Mouse (Mus musculus): ENCODE measurements at regions not wholly inside any gene's neighbourhood (a gene's known extent, or its start where the extent isn't known, plus 50 kb on each side); places are given as distances from the start of the nearest gene placed in this dataset.

DNA sequence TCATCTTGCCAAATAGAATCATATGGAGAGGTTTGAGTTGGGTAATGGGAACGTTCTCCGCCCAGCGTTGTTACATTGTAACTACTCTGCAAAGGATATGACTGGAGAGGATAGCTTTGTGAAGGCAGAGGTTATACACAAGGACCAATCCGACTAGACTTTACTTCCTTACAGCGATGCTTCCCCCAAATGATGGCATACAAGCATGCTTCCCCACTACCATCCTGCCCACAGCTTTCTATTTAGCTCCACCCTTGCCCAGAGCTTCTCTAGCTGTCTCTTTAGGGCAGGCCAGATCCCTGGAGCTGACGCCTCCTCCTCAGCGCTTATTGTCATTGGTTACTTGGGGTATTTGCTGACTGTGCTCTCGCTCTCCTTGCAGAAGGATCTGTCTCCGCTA lies 130.1 kb upstream of the Zfp703 start:
- Histone ChIP-seq H3K9me3 (no peaks in the 10 kb centered on the region), H3K4me1 (replicated peaks) (peaks cover 36% of the 10 kb centered on the region), H3K4me2 (replicated peaks) (no peak overlapping the region), H3K27me3 (replicated peaks) (no peaks in the 10 kb centered on the region), H3K9ac (no peak overlapping the region), H3K36me3 (no peaks in the 10 kb centered on the region), H3K4me3 (replicated peaks) (no peak overlapping the region), H3K27ac (no peak overlapping the region)
- 74% methylated on average over 9 of the region's 9 CpGs for whole genome bisulfite sequencing
- ATAC-seq, result no peak

GRCm38 (mm10) chr8:26848098-26848772 lies 128.9 kb upstream of the Zfp703 start:
- H3K4me2 ChIP-seq (replicated peaks), result peak overlapping the region; percentile 36; the same call in 1 of the 2 replicates
- H3K27ac ChIP-seq, result no peak overlapping the region; the same call in 1 of the 2 replicates
- WGBS, result 31% methylated on average over 17 of the region's 17 CpGs

DNA sequence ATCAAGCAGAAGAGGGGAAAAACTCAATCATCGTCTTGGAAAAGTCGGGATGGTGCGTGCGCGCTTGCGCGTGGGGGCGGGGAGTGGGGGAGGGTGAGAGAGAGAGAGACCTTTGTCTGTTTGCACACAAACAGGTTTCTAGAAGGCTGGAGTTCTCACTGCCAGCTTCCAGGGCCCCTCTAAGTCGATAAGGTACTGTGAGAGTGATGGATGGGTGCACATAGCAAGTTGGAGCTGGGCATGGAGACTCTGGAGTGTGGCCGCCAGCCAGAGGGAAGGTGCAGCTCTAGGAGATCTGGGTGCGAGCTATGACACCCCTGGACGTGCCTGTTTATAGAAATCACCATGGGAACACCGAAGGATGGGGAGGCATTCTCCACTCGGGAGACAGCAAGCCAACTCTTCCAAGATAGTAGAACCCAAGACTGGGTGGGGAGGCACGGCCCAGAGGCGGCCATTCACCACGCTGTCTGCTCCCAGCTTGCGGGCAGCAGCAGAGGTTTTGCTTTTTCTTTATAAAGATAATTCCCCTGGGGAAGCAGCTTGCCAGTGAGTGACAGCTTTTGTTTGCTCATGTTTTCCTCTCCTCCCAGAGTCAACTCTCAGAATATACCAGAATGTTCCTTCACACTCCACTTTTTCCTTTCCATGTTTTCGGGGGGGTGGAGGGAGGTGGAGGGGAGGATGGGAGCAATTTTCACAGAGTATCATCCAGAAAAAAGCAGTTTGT lies 128.0 kb upstream of the Zfp703 start:
- Histone ChIP-seq H3K9me3 (no peaks in the 10 kb centered on the region), H3K4me1 (replicated peaks) (peaks cover 34% of the 10 kb centered on the region), H3K9ac (no peak overlapping the region), H3K27me3 (replicated peaks) (no peaks in the 10 kb centered on the region), H3K4me2 (replicated peaks) (peak overlapping the region; percentile 36), H3K4me3 (replicated peaks) (no peak overlapping the region), H3K27ac (0 out of 2 replicates have a peak overlapping the region, but pooled peaks have one; percentile 27), H3K36me3 (no peaks in the 10 kb centered on the region)
- WGBS, result 43% methylated on average over 19 of the region's 19 CpGs
- peak; percentile 34 for ATAC-seq

More at GRCm38 (mm10) chr8:26848098-26848772, 128.9 kb upstream of the Zfp703 start:
- Histone ChIP-seq H3K36me3 (no peaks in the 10 kb centered on the region), H3K4me3 (replicated peaks) (no peak overlapping the region), H3K4me1 (replicated peaks) (peaks cover 38% of the 10 kb centered on the region), H3K9me3 (no peaks in the 10 kb centered on the region), H3K27me3 (replicated peaks) (no peaks in the 10 kb centered on the region), H3K9ac (no peak overlapping the region)
- peak; percentile 38; the same call in 1 of the 2 replicates for ATAC-seq

DNA sequence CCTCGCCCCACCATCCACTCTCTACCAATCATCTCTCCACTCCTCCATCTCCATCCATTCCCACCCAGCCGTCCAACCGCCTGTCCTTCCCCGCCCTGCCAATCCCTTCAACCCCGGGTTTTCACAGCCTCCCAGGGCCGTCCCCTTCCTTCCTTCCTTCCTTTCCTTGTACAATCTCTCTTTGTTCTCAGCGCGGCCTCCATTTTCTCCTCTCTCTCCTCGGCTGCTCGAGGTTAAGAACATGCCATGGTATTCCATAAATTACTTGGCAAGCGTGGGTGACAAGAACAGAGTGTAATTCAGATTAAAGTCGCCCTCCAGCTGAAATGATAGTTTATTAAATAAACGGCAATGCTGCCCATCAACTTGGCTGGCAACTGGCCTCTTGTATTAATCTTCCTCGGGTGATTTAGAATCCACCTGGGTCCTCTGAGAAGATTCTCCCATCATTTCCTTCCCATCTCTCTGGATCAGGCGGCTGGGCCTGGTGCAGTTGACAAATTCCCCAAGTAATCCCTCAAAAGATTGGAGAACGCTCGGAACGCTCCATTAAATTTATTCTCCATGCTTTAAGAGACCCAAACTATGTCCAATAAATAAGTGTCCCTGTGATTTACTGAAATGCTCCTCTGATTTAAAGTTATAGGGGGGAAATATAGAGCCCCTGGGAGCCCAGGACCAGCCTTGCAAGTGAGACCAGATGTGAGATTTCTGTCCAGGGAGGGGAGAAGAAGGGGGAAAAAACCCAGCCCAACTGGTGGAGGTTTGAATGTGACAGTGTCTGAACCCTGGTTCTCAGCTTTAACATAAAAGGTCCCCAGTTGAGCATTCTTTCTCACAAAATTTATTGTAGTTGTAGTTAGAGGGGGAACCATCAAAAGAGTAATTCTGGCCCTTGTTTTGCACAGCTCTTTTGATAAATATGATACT lies 125.0 kb upstream of the Zfp703 start:
- H3K4me1 ChIP-seq (replicated peaks), result peaks cover 28% of the 10 kb centered on the region
- WGBS, result 66% methylated on average over 18 of the region's 18 CpGs
- H3K27ac ChIP-seq, result no peak overlapping the region
- H3K27me3 ChIP-seq (replicated peaks), result no peaks in the 10 kb centered on the region
- no peak for ATAC-seq
- no peaks in the 10 kb centered on the region for H3K9me3 ChIP-seq
- no peak overlapping the region for H3K9ac ChIP-seq
- no peaks in the 10 kb centered on the region for H3K36me3 ChIP-seq
- H3K4me2 ChIP-seq (replicated peaks), result no peak overlapping the region
- no peak overlapping the region for H3K4me3 ChIP-seq (replicated peaks)

DNA sequence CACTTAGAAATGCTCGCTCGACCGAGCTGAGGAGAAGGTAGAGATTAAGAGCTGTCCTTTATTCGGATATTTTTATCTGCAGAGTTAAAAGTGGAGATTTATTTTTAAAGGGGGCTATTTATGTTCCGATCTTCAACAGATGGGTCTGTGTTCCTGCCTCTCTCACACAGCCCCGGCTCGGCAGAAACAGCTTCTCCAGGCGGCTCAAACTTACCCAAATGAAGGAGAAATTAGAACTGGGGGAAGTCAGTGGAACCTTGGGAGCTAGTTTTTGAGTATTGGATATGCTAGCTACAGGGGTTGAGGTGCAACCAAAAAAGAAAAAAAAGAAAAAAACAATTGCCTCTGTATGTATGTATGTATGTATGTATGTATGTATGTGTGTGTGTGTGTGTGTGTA lies 124.2 kb upstream of the Zfp703 start:
- H3K36me3 ChIP-seq, result no peaks in the 10 kb centered on the region
- 51% methylated on average over 8 of the region's 8 CpGs for WGBS
- H3K27ac ChIP-seq, result no peak overlapping the region
- no peaks in the 10 kb centered on the region for H3K27me3 ChIP-seq (replicated peaks)
- no peak overlapping the region for H3K4me3 ChIP-seq (replicated peaks)
- H3K9me3 ChIP-seq, result no peaks in the 10 kb centered on the region
- no peak for ATAC-seq
- H3K4me2 ChIP-seq (replicated peaks), result no peak overlapping the region
- peaks cover 23% of the 10 kb centered on the region for H3K4me1 ChIP-seq (replicated peaks)
- H3K9ac ChIP-seq, result no peak overlapping the region

GRCm38 (mm10) chr8:26854557-26855238 lies 122.4 kb upstream of the Zfp703 start:
- 53% methylated on average over 12 of the region's 12 CpGs for WGBS
- Histone ChIP-seq H3K4me3 (replicated peaks) (no peak overlapping the region), H3K4me2 (replicated peaks) (no peak overlapping the region), H3K4me1 (replicated peaks) (peaks cover 10% of the 10 kb centered on the region; the same call in 1 of the 2 replicates), H3K9me3 (no peaks in the 10 kb centered on the region), H3K27ac (no peak overlapping the region), H3K9ac (no peak overlapping the region), H3K36me3 (no peaks in the 10 kb centered on the region), H3K27me3 (replicated peaks) (no peaks in the 10 kb centered on the region)
- peak; percentile 92 for ATAC-seq

DNA sequence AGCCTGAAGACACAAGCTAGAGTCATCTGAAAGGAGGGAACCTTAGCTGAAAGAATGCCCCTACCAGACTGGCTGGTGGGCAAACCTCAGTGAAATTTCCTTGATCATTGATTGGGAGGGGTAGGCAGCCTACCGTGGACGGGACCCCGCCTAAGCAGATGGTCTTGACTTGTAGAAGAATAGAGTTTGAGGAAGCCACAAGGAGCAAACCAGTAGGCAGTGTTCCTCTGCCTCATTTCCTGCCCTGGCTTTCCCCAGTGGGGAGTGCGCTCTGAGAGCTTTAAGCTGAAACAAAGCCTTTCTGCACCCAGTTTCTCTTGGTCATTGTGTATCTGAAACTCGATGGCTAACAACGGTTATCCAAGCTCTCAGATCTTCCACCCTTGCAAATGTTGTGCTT lies 121.9 kb upstream of the Zfp703 start:
- Histone ChIP-seq H3K9me3 (no peaks in the 10 kb centered on the region), H3K27ac (no peak overlapping the region), H3K36me3 (no peaks in the 10 kb centered on the region), H3K4me3 (replicated peaks) (no peak overlapping the region), H3K4me1 (replicated peaks) (peaks cover 10% of the 10 kb centered on the region; the same call in 1 of the 2 replicates), H3K4me2 (replicated peaks) (no peak overlapping the region), H3K27me3 (replicated peaks) (no peaks in the 10 kb centered on the region), H3K9ac (no peak overlapping the region)
- 80% methylated on average over 6 of the region's 6 CpGs for WGBS
- no peak for ATAC-seq

DNA sequence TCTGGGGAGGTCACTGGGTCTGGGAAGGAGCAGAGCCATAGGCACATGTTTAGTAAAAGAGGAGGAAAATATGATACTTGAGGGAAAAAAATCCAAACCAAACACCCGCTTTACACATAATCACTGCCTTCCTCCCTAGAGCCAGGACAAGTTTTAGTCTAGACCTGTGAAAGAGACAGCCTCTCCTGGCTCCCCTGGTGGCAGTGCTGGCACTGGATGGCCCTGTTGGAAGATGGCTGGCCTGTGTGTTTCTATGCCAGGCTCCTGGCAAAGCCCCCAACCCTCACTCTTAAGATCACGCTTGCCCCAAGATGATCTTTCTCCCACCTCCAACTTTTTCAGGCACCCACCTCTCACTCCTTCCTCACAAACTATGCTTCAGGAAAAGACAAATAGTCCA lies 112.6 kb upstream of the Zfp703 start:
- H3K4me3 ChIP-seq (replicated peaks), result no peak overlapping the region
- H3K9me3 ChIP-seq, result no peaks in the 10 kb centered on the region
- 88% methylated on average over 2 of the region's 2 CpGs for WGBS
- no peak for ATAC-seq
- no peaks in the 10 kb centered on the region for H3K4me1 ChIP-seq (replicated peaks)
- H3K27me3 ChIP-seq (replicated peaks), result no peaks in the 10 kb centered on the region
- no peak overlapping the region for H3K9ac ChIP-seq
- no peak overlapping the region for H3K4me2 ChIP-seq (replicated peaks)
- H3K27ac ChIP-seq, result no peak overlapping the region
- no peaks in the 10 kb centered on the region for H3K36me3 ChIP-seq

- Histone ChIP-seq H3K4me2 (replicated peaks) (no peak overlapping the region), H3K9ac (no peak overlapping the region), H3K4me3 (replicated peaks) (no peak overlapping the region), H3K27ac (no peak overlapping the region), H3K27me3 (replicated peaks) (no peaks in the 10 kb centered on the region), H3K4me1 (replicated peaks) (no peaks in the 10 kb centered on the region), H3K36me3 (no peaks in the 10 kb centered on the region), H3K9me3 (no peaks in the 10 kb centered on the region)
- WGBS, result 71% methylated on average over 10 of the region's 10 CpGs
- no peak for ATAC-seq
Observed at GRCm38 (mm10) chr8:26864971-26865370, 112.2 kb upstream of the Zfp703 start.

GRCm38 (mm10) chr8:26868101-26868848 lies 108.8 kb upstream of the Zfp703 start:
- Histone ChIP-seq H3K9ac (no peak overlapping the region), H3K4me1 (replicated peaks) (0 out of 2 replicates have a peak, but pooled peaks cover 4% of the 10 kb centered on the region), H3K27me3 (replicated peaks) (no peaks in the 10 kb centered on the region), H3K27ac (no peak overlapping the region), H3K36me3 (no peaks in the 10 kb centered on the region), H3K4me2 (replicated peaks) (no peak overlapping the region), H3K9me3 (no peaks in the 10 kb centered on the region), H3K4me3 (replicated peaks) (no peak overlapping the region)
- no peak for ATAC-seq
- WGBS, result 59% methylated on average over 6 of the region's 6 CpGs

DNA sequence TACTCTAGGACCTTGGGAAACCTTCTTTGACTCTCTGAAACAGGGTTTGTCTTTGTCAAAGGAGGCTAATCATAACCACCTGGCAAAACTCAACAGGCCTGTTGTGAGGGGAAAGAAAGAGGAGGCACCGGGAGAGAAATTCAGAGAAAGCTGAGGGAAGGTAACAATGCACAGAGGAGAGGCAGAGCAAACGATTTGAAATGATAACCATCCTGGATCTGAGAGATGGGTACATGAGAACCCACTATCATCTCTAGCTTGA lies 108.3 kb upstream of the Zfp703 start:
- no peaks in the 10 kb centered on the region for H3K36me3 ChIP-seq
- no peak overlapping the region for H3K4me3 ChIP-seq (replicated peaks)
- 0 out of 2 replicates have a peak, but pooled peaks cover 4% of the 10 kb centered on the region for H3K4me1 ChIP-seq (replicated peaks)
- WGBS, result 70% methylated on average over 2 of the region's 2 CpGs
- ATAC-seq, result no peak
- no peaks in the 10 kb centered on the region for H3K27me3 ChIP-seq (replicated peaks)
- no peak overlapping the region for H3K9ac ChIP-seq
- no peaks in the 10 kb centered on the region for H3K9me3 ChIP-seq
- no peak overlapping the region for H3K27ac ChIP-seq
- H3K4me2 ChIP-seq (replicated peaks), result no peak overlapping the region
